In the genomic region with DNA sequence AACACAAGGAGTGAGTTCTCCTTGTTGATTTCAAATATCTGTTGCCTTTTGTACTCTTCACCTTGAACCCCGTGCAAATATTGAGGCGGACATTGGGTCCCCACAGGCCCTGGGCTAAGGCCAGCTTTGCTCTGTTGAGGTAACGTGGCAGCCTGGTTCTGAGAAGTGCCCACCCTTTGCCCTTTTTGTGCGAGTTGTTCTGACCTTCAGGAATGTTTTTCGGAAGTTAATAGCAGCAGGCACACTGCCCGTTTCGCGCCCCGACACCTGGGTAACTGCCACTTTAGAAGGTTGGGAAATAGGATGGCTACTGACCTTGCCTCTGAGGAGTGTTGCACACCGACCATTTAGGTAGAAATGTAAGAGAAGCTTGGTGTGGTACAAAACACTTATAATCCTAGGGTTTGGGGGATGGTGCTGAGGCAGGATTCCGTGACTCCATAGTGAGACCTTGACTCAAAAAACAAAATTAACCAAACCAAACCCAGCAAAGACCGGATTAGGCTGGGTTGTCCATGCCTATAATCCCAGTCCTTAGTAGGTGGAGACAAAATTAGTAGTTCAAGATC, we compare ENCODE assay signal across 10 mouse cellular contexts. TPM values are rescaled to one million over a fixed set of nuclear protein-coding genes. Genes with fewer than 3 reads are reported as not detected.
A peak's percentile ranks its signal among the peaks of the same experiment; 100 is the strongest.
DNase-seq lines count a peak whose midpoint lies in the region; ATAC-seq and TF ChIP-seq lines count a peak whose summit lies in the region.
"Had no signal": no experiment of that assay in that cellular context is flagged by ENCODE, and none has a peak within 500 bp of the region (broad histone marks: within the 10 kb centered on the region; RNA-seq: fewer than 3 reads in every experiment).

No protein-coding gene starts in this region.

- no peak for TF ChIP-seq POLR2A in myocyte (IDR thresholded peaks at IDR 0.05; ENCODE audit: insufficient read length, low read depth)

- H3ac ChIP-seq in myocyte (ENCODE audit: control insufficient read depth, insufficient read length) = no peak overlapping the region

- no peaks in the 10 kb centered on the region for H3K36me3 ChIP-seq in limb, embryonic 12.5 days
- no peaks in the 10 kb centered on the region for H3K36me3 ChIP-seq in limb, embryonic 10.5 days
- no peaks in the 10 kb centered on the region for H3K36me3 ChIP-seq in myocyte (ENCODE audit: control insufficient read depth, insufficient read depth)

- ATAC-seq in limb, embryonic 12.5 days (ENCODE audit: insufficient number of reproducible peaks, insufficient read depth, low FRiP score, low TSS enrichment, low read depth) = no peak
- no peak for ATAC-seq in CD4-positive, CD25-positive, alpha-beta regulatory T cell, adult 4 months

- no peak for DNase-seq in limb, embryonic 10.5 days (ENCODE audit: low spot score)
- peak; percentile 49 for DNase-seq in heart, postnatal 4 days
- peak; percentile 86 to 88 for DNase-seq in kidney, postnatal 36 days
- DNase-seq in right cerebral cortex, adult 18-20 months = no peak
- no peak for DNase-seq in frontal cortex, postnatal 25 days (ENCODE audit: low spot score in 2 of 2)
- DNase-seq: cerebellum, adult 9-11 months; thymus, postnatal 4 days had no signal

- H3K4me3 ChIP-seq in limb, embryonic 12.5 days (replicated peaks) = no peak overlapping the region
- H3K4me3 ChIP-seq in limb, embryonic 10.5 days = no peak overlapping the region
- peak overlapping the region; percentile 49 for H3K4me3 ChIP-seq in myocyte

- peaks cover 20% of the 10 kb centered on the region for H3K27me3 ChIP-seq in limb, embryonic 12.5 days
- H3K27me3 ChIP-seq in limb, embryonic 10.5 days (ENCODE audit: low read depth, poor library complexity, severe bottlenecking) = peaks cover 29% of the 10 kb centered on the region
- H3K27me3 ChIP-seq in myocyte (ENCODE audit: control insufficient read depth, insufficient read depth, insufficient read length) = no peaks in the 10 kb centered on the region

- 0 out of 2 replicates have a peak overlapping the region, but pooled peaks have one; percentile 96 for H3K4me2 ChIP-seq in limb, embryonic 12.5 days
- H3K4me2 ChIP-seq in myocyte (ENCODE audit: low read depth) = no peak overlapping the region

- peaks cover 11% of the 10 kb centered on the region for H3K79me2 ChIP-seq in myocyte (ENCODE audit: control insufficient read depth, insufficient read depth)

- H3K9ac ChIP-seq in limb, embryonic 12.5 days (replicated peaks) = no peak overlapping the region

- no peaks in the 10 kb centered on the region for H3K9me3 ChIP-seq in limb, embryonic 12.5 days
- no peaks in the 10 kb centered on the region for H3K9me3 ChIP-seq in limb, embryonic 10.5 days (replicated peaks)

- peak overlapping the region; percentile 84; the same call in 1 of the 2 replicates for H3K27ac ChIP-seq in limb, embryonic 12.5 days
- H3K27ac ChIP-seq in limb, embryonic 10.5 days = no peak overlapping the region; the same call in 1 of the 2 replicates

- peaks cover 34% of the 10 kb centered on the region for H3K4me1 ChIP-seq in limb, embryonic 12.5 days (replicated peaks)
- peaks cover 44% of the 10 kb centered on the region for H3K4me1 ChIP-seq in limb, embryonic 10.5 days

- WGBS in limb, embryonic 12.5 days = 80% methylated on average over 12 of the region's 12 CpGs
- 83% methylated on average over 12 of the region's 12 CpGs for WGBS in limb, embryonic 10.5 days

TF ChIP-seq in myocyte, 11 proteins besides CTCF, POLR2A, EP300 and RAD21:
- TF ChIP-seq POLR2AphosphoS2 (IDR thresholded peaks at IDR 0.05; ENCODE audit: insufficient read length, low read depth) (no peak), E2F4 (IDR thresholded peaks at IDR 0.05; ENCODE audit: insufficient read depth) (no peak), MYOD1 (IDR thresholded peaks at IDR 0.05; ENCODE audit: control insufficient read depth in 1 of 3, insufficient read length in 2 of 3, low read depth in 2 of 3) (no peak), CEBPB (IDR thresholded peaks at IDR 0.05; ENCODE audit: insufficient read depth, poor library complexity, severe bottlenecking) (no peak), TCF3 (IDR thresholded peaks at IDR 0.05; ENCODE audit: insufficient read length, low read depth) (no peak), USF1 (IDR thresholded peaks at IDR 0.05; ENCODE audit: low read depth) (no peak), TCF12 (IDR thresholded peaks at IDR 0.05; ENCODE audit: insufficient read depth, poor library complexity, severe bottlenecking) (no peak), MAX (IDR thresholded peaks at IDR 0.05; ENCODE audit: low read depth) (no peak), REST (IDR thresholded peaks at IDR 0.05; ENCODE audit: insufficient read depth, insufficient read length) (no peak), MYOG (IDR thresholded peaks at IDR 0.05; ENCODE audit: control insufficient read depth in 1 of 3, insufficient read depth in 1 of 3, insufficient read length in 2 of 3, low read depth in 2 of 3) (no peak), SRF (IDR thresholded peaks at IDR 0.05; ENCODE audit: control insufficient read depth, insufficient read length, low read depth) (no peak)

RNA-seq across cellular contexts. Expression of a gene that starts 4.4 kb away (rescaled TPM):
- 12.1 and 12.8 TPM in 2 replicates for polyA plus RNA-seq in limb, embryonic 12.5 days (2016; fragmentation: Nextera tagmentation; extraction: Ambion mirVana)
- polyA plus RNA-seq in limb, embryonic 10.5 days (2016; fragmentation: Nextera tagmentation; extraction: Ambion mirVana) = 2.7 and 8.2 TPM in 2 replicates
- 100 to 1,000 TPM; 135 to 145 TPM for total RNA-seq in heart, postnatal 4 days (2021)
- polyA plus RNA-seq in myocyte (2012; fragmentation: generic; extraction: Trizol) = 13.5 TPM
- polyA plus RNA-seq in CD4-positive, CD25-positive, alpha-beta regulatory T cell, adult 4 months (2017; shearing (Covaris generic)) = 10 to 100 TPM; 17.1 to 31.7 TPM

RNA-seq across cellular contexts. Expression of a gene that starts 43.7 kb away (rescaled TPM):
- polyA plus RNA-seq in limb, embryonic 12.5 days (2016; fragmentation: Nextera tagmentation; extraction: Ambion mirVana) = 14.6 and 15.3 TPM in 2 replicates
- polyA plus RNA-seq in limb, embryonic 10.5 days (2016; fragmentation: Nextera tagmentation; extraction: Ambion mirVana) = 12.6 and 15.1 TPM in 2 replicates
- 1 to 10 TPM; 4.4 to 4.5 TPM for total RNA-seq in heart, postnatal 4 days (2021)
- polyA plus RNA-seq in myocyte (2012; fragmentation: generic; extraction: Trizol) = 6.3 TPM
- 1 to 10 TPM; 4.9 to 7.4 TPM for polyA plus RNA-seq in CD4-positive, CD25-positive, alpha-beta regulatory T cell, adult 4 months (2017; shearing (Covaris generic))

RNA-seq across cellular contexts. Expression of a gene that starts 43.9 kb away (rescaled TPM):
- 132 and 139 TPM in 2 replicates for polyA plus RNA-seq in limb, embryonic 12.5 days (2016; fragmentation: Nextera tagmentation; extraction: Ambion mirVana)
- polyA plus RNA-seq in limb, embryonic 10.5 days (2016; fragmentation: Nextera tagmentation; extraction: Ambion mirVana) = 153 and 161 TPM in 2 replicates
- total RNA-seq in heart, postnatal 4 days (2021) = 10 to 100 TPM; 69.4 to 71.9 TPM
- polyA plus RNA-seq in myocyte (2012; fragmentation: generic; extraction: Trizol) = 81.2 TPM
- polyA plus RNA-seq in CD4-positive, CD25-positive, alpha-beta regulatory T cell, adult 4 months (2017; shearing (Covaris generic)) = 100 to 1,000 TPM in 1 of 2 experiments, 10 to 100 TPM in 1; 88.6 to 126 TPM

Comparison
In these comparisons a context has a peak if more than half of its experiments do, and no peak if none do; other contexts are left out.
1. DNase-seq: peak in heart, postnatal 4 days (single experiment) and kidney, postnatal 36 days (2 of 2); none in limb, embryonic 10.5 days (single experiment), right cerebral cortex, adult 18-20 months (single experiment) and frontal cortex, postnatal 25 days (0 of 2).